Mouse (Mus musculus) neural tube, embryonic 15.5 days (tissue): ENCODE results near the gene Gata5. TPM values are rescaled to one million over a fixed set of nuclear protein-coding genes. Genes with fewer than 3 reads are reported as not detected.

Experiments
- ATAC-seq: fragments of 200-750 bp; cut with Nextera tagmentation; 2 replicates; pipeline ENCODE4 v1.8.0; 2017; ENCODE audit warnings: mild to moderate bottlenecking, moderate TSS enrichment, moderate library complexity; ENCODE audit not compliant: low FRiP score
- H3K27ac ChIP-seq: fragments of 300-500 bp; sonication (generic); replicated peaks from 2 replicates; pipeline ENCODE4 v1.5.1; 2015; ENCODE audit warnings: mild to moderate bottlenecking, inconsistent platforms
- H3K27me3 ChIP-seq: fragments of 300-500 bp; sonication (generic); replicated peaks from 2 replicates; pipeline ENCODE4 v1.6.1; 2015; ENCODE audit warnings: inconsistent platforms
- H3K36me3 ChIP-seq: fragments of 300-500 bp; sonication (generic); 2 replicates; pipeline ENCODE4 v1.6.1; 2015; ENCODE audit warnings: inconsistent platforms
- H3K4me1 ChIP-seq: fragments of 300-500 bp; sonication (generic); 2 replicates; pipeline ENCODE4 v1.6.1; 2015; ENCODE audit warnings: inconsistent platforms
- H3K4me2 ChIP-seq: fragments of 300-500 bp; sonication (generic); 2 replicates; pipeline ENCODE4 v1.6.1; 2015; ENCODE audit warnings: inconsistent platforms, mild to moderate bottlenecking, moderate library complexity
- H3K4me3 ChIP-seq: fragments of 300-500 bp; sonication (generic); replicated peaks from 2 replicates; pipeline ENCODE4 v1.5.1; 2015; ENCODE audit warnings: mild to moderate bottlenecking, inconsistent platforms
- H3K9ac ChIP-seq: fragments of 300-500 bp; sonication (generic); replicated peaks from 2 replicates; pipeline ENCODE4 v1.6.1; 2015; ENCODE audit warnings: mild to moderate bottlenecking, inconsistent platforms
- H3K9me3 ChIP-seq: fragments of 300-500 bp; sonication (generic); replicated peaks from 2 replicates; pipeline ENCODE4 v1.6.1; 2016; ENCODE audit warnings: inconsistent platforms
- WGBS: fragments of 180-500 bp; shearing (Covaris S2); methylation state at CpG from one replicate; pipeline ENCODE4 v1.1.7; 2015; ENCODE audit warnings: mixed read lengths; 5-methylcytosine and 5-hydroxymethylcytosine counted together
- polyA plus RNA-seq: library from polyadenylated mRNA; unstranded; fragments of >200 nt; fragmentation: Nextera tagmentation; extraction: Ambion mirVana; gene quantifications from 2 replicates; pipeline ENCODE4 v1.2.1, GENCODE M21; 2015

The Gata5 gene
- polyA plus RNA-seq, 1 experiment from 2014 or later = 0.04 TPM

DNA sequence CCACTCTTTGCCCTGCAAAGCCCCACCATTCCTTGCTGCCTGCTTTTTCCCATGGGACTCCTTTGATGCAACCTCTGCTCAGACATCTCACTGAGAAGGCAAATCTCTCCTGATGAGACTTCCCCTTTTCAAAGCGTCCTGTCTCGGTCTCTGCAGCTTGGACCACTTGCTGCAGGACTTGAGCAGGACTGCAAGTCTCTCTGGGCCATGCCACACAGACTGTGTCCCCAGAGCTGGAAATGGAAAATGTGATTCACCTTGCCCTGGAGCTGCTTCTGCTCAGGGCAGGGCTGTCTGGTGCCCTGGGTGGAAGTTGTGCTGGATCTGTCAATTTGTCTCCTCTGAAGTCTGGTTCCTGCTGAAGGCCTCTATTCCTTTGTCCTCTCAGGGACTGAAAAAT is 7.7 kb upstream of the Gata5 start:
- WGBS = 73% methylated on average over 2 of the region's 2 CpGs
- no peak for ATAC-seq
- Histone ChIP-seq H3K4me2 (no peak overlapping the region), H3K4me1 (peaks cover 2% of the 10 kb centered on the region; the same call in 1 of the 2 replicates), H3K9me3 (no peaks in the 10 kb centered on the region), H3K9ac (no peak overlapping the region), H3K27ac (no peak overlapping the region), H3K27me3 (peaks cover 15% of the 10 kb centered on the region; the same call in 1 of the 2 replicates), H3K36me3 (no peaks in the 10 kb centered on the region), H3K4me3 (no peak overlapping the region)

DNA sequence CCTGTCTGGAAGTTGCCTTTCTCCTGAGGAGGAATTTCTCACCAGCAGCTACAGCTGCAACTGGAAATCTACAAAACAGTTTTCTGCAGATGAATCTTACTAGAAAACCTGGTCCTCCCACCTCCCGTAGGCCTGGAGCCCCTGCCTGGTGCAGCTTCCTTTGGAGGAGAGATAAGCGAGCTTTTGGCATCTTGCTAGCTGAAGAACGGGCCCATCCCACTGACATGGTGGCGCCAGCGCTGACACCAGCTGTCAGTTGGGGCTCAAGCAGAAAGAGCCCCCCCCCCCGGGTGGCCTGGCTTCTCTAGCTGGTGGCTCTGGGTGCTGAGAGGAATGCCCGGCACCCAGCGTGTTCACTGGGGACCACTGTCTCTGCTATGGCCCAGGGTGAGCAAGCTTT is 6.7 kb upstream of the Gata5 start:
- ATAC-seq = no peak
- Histone ChIP-seq H3K9me3 (no peaks in the 10 kb centered on the region), H3K27me3 (peaks cover 25% of the 10 kb centered on the region), H3K4me1 (no peaks in the 10 kb centered on the region), H3K9ac (no peak overlapping the region), H3K4me3 (no peak overlapping the region), H3K4me2 (no peak overlapping the region), H3K27ac (no peak overlapping the region), H3K36me3 (no peaks in the 10 kb centered on the region)
- WGBS = 71% methylated on average over 8 of the region's 8 CpGs

DNA sequence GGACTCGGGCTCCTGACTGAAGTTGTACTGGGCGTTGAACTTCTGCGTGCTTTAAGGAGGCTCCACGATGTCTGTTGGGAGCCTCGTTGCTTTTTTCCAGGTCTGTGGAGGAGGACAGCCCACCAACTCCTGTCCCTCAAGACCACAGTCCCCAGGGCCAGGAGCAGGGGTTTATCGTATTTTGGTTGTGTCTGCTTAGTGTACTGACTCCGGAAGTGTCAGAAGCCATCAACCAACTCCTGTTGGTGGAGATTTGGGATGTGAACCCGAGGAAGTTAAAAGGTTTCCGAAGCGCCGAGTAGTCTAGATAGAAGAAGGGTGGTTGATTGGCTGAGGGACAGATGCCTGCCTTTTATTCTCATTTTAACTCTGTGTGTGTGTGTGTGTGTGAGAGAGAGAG is 5.4 kb upstream of the Gata5 start:
- H3K27me3 ChIP-seq = peaks cover 38% of the 10 kb centered on the region
- H3K36me3 ChIP-seq = no peaks in the 10 kb centered on the region
- 77% methylated on average over 11 of the region's 11 CpGs for WGBS
- no peaks in the 10 kb centered on the region for H3K9me3 ChIP-seq
- peaks cover 2% of the 10 kb centered on the region for H3K4me1 ChIP-seq
- no peak overlapping the region for H3K27ac ChIP-seq
- ATAC-seq = no peak
- no peak overlapping the region for H3K4me3 ChIP-seq
- H3K4me2 ChIP-seq = no peak overlapping the region
- H3K9ac ChIP-seq = no peak overlapping the region

DNA sequence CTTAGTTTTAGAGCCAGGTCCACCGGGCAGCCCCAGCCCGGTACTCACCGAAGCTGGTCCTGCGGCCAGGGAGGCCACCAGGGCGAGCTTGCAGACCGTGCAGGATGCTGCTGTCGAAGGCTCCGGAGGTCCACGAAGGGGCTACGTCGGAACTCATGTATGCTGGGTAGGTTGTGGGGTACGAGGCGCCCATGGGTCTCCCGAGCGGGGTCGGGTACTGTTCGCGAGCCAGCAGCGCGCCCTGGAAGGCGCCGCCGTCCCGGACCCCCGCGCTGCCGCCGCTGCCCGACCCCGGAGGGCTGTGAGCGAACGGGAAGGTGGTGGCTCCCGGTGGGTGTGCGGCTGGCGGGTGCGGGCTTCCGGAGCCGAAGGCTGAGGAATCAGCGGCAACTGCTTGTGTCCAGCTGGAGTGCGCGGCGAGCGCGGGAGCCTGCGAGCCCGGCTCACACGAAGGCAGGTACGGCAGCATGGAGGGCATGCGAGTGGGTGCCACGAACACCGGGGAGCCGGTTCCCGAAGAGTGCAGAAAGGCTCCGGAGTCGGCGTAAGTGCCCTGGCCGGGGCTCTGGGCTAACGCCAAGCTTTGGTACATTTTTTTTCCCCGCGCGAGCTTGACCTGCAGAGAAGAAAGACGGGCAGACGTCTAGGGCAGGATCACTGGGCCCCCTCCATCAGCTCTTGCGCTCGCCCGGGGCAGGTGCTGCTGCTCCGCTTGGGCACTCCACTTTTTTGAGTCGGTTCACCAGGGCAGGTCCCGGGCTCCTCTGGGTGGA is 535 bp downstream of the Gata5 start:
- no peaks in the 10 kb centered on the region for H3K36me3 ChIP-seq
- peak overlapping the region; percentile 51 for H3K4me2 ChIP-seq
- no peak overlapping the region for H3K9ac ChIP-seq
- H3K27me3 ChIP-seq = peaks cover 75% of the 10 kb centered on the region
- ATAC-seq = no peak
- peaks cover 16% of the 10 kb centered on the region for H3K4me1 ChIP-seq
- peak overlapping the region; percentile 25 for H3K4me3 ChIP-seq
- WGBS = under 1% methylated on average over 68 of the region's 69 CpGs
- H3K27ac ChIP-seq = no peak overlapping the region
- H3K9me3 ChIP-seq = no peaks in the 10 kb centered on the region

DNA sequence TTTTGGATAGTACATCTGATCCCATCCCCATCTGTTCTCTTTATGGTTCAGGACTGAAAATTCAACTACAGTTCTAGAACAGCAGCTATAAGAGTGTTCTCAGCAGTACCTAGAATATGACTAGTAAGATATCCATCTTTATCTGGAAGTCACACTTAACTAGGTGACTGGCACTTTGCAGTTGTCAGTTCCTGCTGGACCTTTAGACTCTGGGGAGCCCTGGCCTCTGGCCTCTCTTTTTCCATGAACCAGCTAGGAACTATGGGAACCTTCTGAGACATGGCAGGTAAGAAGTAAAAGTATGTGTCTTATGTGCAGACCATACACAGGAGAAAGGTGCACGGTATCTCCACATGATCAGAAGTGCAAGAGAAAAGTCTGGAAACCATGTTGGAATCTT is 5.0 kb downstream of the Gata5 start:
- Histone ChIP-seq H3K9me3 (no peaks in the 10 kb centered on the region), H3K4me1 (peaks cover 10% of the 10 kb centered on the region), H3K27me3 (peaks cover 37% of the 10 kb centered on the region), H3K4me3 (no peak overlapping the region), H3K4me2 (no peak overlapping the region), H3K27ac (no peak overlapping the region), H3K36me3 (no peaks in the 10 kb centered on the region), H3K9ac (no peak overlapping the region)
- no peak for ATAC-seq
- WGBS = 94% methylated on average over 1 of the region's 1 CpGs

DNA sequence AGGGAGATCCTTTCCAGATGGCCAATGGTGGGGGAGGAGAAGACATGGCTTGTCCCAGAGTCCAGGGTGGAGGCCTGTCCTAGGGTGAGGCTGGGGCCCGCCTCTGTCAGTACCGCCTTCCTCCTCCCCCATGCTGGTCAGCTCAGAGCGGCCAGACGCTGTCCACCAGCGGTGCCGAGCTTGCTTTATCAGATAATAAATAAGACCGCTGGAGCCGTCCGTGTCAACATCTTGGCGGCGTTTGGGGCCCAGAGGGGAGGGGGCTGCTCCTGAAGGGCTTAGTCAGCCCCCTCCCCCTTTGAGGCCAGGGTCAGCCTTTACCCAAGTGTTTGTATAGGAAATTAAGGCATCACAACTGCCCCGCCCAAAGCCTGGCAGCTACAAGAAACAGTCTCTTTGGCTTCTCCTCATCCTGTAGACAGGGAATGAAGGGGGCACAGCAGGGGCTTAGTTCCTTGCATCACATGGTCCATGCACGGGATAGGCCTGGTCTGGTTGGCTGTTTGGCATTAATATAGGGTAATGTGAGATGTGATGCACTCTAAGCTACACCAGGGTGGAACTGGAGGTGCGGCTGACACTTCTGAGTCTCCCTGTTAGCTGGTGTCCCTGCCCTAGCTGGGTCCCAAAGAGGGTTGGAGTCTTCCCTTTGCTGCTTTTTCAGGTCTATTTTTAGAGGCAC is 11.7 kb downstream of the Gata5 start:
- no peaks in the 10 kb centered on the region for H3K27me3 ChIP-seq
- ATAC-seq = no peak
- H3K4me1 ChIP-seq = no peaks in the 10 kb centered on the region
- no peak overlapping the region for H3K9ac ChIP-seq
- no peaks in the 10 kb centered on the region for H3K36me3 ChIP-seq
- H3K4me3 ChIP-seq = no peak overlapping the region
- no peaks in the 10 kb centered on the region for H3K9me3 ChIP-seq
- H3K4me2 ChIP-seq = no peak overlapping the region
- 41% methylated on average over 14 of the region's 14 CpGs for WGBS
- H3K27ac ChIP-seq = no peak overlapping the region

DNA sequence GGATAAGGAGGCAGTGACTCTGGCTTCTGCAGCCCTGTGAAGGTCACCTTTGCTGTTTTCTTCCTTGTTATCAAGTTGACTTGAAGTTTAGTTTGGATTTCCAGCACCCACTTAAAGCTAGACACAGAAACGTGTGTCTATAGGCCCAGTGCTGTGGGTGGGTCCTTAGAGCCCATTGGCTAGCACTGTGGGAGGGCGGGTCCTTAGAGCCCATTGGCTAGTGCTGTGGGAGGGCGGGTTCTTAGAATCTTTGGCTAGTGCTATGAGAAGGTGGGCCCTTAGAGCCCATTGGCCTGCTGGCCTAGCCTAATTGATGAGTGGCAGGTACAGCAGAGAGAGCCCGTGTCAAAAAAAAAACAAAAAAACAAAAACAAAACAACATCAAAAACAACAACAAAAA is 14.3 kb downstream of the Gata5 start:
- Histone ChIP-seq H3K9ac (no peak overlapping the region), H3K9me3 (no peaks in the 10 kb centered on the region), H3K27ac (no peak overlapping the region), H3K36me3 (no peaks in the 10 kb centered on the region), H3K4me3 (no peak overlapping the region), H3K4me2 (no peak overlapping the region), H3K4me1 (no peaks in the 10 kb centered on the region), H3K27me3 (no peaks in the 10 kb centered on the region)
- 68% methylated on average over 4 of the region's 4 CpGs for WGBS
- no peak for ATAC-seq

DNA sequence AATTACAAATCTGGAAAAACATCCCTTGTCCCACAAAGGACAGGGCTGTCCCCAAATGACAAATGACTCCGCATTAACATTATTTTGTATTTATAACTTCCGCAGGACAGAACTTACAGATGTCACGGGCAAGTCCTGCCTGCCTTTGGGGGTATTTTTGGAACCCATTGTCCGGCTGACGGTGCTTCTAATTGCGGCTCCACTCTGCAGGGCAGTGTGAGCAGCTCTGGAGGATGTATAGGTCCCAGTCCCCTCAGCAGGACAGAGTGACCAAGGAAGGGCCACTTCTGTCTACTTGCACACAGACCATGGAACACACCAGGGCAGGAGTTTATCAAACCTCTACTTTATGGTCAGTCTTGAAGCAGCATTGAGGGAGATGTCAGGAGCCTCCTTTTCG is 16.9 kb downstream of the Gata5 start:
- H3K4me1 ChIP-seq = no peaks in the 10 kb centered on the region
- no peaks in the 10 kb centered on the region for H3K36me3 ChIP-seq
- 77% methylated on average over 7 of the region's 7 CpGs for WGBS
- H3K4me3 ChIP-seq = no peak overlapping the region
- H3K27me3 ChIP-seq = no peaks in the 10 kb centered on the region
- H3K9me3 ChIP-seq = no peaks in the 10 kb centered on the region
- no peak overlapping the region for H3K27ac ChIP-seq
- no peak for ATAC-seq
- H3K9ac ChIP-seq = no peak overlapping the region
- no peak overlapping the region for H3K4me2 ChIP-seq

DNA sequence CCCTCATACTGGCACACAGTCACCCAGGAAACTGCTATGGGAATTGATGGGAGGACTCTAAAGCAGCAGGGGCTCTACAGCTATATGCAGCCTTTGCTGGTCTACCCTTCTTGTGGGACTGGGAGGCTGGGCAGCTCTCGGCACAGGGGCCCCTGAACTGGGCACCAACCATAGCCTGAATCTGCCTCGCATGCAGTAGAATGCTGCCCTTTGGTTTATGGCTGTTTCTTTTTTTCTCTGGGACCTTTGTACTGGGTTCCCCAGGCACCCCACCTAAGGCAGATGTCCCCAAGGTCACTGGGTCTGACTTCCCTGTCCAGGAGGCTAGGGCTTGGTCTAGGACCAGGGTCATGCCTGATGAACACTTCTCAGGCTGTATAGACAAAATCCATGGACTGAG is 20.2 kb downstream of the Gata5 start:
- no peak for ATAC-seq

DNA sequence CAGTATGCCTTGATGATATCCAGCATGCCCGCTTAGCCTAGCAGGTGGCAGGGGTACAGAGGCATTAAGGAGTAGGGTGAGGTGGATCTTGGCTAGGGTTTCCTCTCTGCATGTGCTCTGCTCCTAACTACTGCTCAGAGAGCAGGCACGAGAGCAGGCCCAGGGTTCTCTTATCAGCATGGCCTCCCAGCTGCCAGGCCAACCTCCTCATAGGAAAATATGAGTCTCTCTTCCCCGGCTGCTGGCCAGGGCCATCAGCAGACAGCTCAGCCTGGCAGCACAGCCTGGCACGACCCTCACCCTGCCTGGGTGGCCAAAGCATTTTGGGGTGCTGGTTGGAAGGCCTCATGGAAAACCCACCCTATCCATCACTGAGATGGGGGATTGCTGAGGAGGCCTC is 23.4 kb downstream of the Gata5 start:
- Histone ChIP-seq H3K4me1 (no peaks in the 10 kb centered on the region), H3K27me3 (no peaks in the 10 kb centered on the region), H3K36me3 (no peaks in the 10 kb centered on the region), H3K4me3 (no peak overlapping the region), H3K9me3 (no peaks in the 10 kb centered on the region), H3K27ac (no peak overlapping the region), H3K9ac (no peak overlapping the region), H3K4me2 (no peak overlapping the region)
- 78% methylated on average over 4 of the region's 4 CpGs for WGBS
- no peak for ATAC-seq

More for the DNA sequence above, 20.2 kb downstream of the Gata5 start:
- H3K4me3 ChIP-seq = no peak overlapping the region
- H3K27ac ChIP-seq = no peak overlapping the region
- no peaks in the 10 kb centered on the region for H3K4me1 ChIP-seq
- no peaks in the 10 kb centered on the region for H3K36me3 ChIP-seq
- 79% methylated on average over 2 of the region's 2 CpGs for WGBS
- no peak overlapping the region for H3K9ac ChIP-seq
- no peaks in the 10 kb centered on the region for H3K27me3 ChIP-seq
- H3K9me3 ChIP-seq = no peaks in the 10 kb centered on the region
- no peak overlapping the region for H3K4me2 ChIP-seq

DNA sequence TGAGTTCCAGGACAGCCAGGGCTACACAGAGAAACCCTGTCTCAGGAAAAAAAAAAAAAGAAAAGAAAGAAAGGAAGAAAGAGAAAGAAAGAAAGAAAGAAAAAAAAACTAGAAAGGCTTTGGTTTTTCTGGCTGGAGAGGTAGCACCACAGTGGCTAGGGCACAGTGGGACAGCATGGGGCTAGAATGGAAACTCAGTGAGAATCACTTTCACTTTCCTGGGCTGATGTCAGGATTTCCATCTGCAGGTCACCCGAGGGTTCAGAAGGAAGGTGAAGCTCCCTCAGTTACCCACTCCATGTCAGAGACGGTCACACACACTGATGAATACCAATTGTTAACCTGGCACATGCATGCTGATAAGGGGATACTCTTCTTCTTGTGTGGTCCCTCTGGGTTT is 26.8 kb downstream of the Gata5 start:
- no peak for ATAC-seq
- no peak overlapping the region for H3K4me3 ChIP-seq
- no peak overlapping the region for H3K4me2 ChIP-seq
- H3K4me1 ChIP-seq = no peaks in the 10 kb centered on the region
- H3K36me3 ChIP-seq = no peaks in the 10 kb centered on the region
- no peak overlapping the region for H3K27ac ChIP-seq
- WGBS = 60% methylated on average over 2 of the region's 2 CpGs
- H3K27me3 ChIP-seq = no peaks in the 10 kb centered on the region
- no peak overlapping the region for H3K9ac ChIP-seq
- H3K9me3 ChIP-seq = no peaks in the 10 kb centered on the region

DNA sequence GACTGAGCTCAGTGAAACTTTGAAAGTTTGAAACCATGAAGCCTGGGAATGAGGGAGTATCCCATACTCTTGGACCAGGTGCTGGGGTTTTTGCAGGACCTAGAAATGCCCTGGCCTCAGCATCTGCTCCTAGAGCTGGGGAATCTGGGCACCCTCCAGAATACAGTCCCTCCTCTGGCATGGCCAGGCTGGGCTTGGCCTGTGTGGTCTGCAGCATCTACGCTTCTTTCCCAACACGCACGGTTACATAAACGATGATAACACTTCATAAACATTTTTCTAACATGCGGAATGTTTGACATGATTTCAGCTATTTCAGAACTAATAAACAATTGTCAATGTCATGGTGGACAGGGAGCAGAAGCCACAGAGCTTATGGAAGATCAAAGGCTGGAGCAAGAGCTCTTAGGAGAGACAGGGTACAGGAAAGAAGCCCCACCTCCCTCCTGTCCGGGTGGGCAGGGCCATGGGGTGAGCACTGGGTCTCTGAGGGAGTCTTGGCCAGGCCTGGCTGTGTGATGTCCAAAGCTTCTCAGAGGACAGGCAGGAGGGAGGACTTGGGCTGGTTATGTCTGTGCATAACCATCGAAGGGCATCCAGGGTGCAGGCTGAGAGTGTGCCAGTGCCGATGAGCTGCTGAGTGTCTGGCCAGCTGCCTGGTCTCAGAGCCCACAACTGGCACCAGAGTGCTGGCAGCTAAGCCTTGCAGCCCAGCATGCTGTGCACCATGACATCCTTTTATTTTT is 27.9 kb downstream of the Gata5 start:
- 87% methylated on average over 8 of the region's 8 CpGs for WGBS
- Histone ChIP-seq H3K27me3 (no peaks in the 10 kb centered on the region), H3K4me3 (no peak overlapping the region), H3K4me2 (no peak overlapping the region), H3K4me1 (no peaks in the 10 kb centered on the region), H3K9ac (no peak overlapping the region), H3K27ac (no peak overlapping the region), H3K9me3 (no peaks in the 10 kb centered on the region), H3K36me3 (no peaks in the 10 kb centered on the region)
- no peak for ATAC-seq
